Mouse (Mus musculus) ES-E14 (cell line): ENCODE data around the gene Actb. TPM values are rescaled to one million over a fixed set of nuclear protein-coding genes. Genes with fewer than 3 reads are reported as not detected.

Experiments
- DNase-seq: peaks from one replicate; pipeline ENCODE4 v3.0.0-alpha.2; 2013; ENCODE audit warnings: low read depth, low spot score
- H3K27ac ChIP-seq: 2 replicates; pipeline ENCODE4 v1.5.1; 2012; ENCODE audit warnings: low read depth, mild to moderate bottlenecking, low read length, moderate library complexity, mixed read lengths; ENCODE audit not compliant: poor library complexity, insufficient read depth, severe bottlenecking
- H3K36me3 ChIP-seq: 2 replicates; pipeline ENCODE4 v1.6.1; 2012; ENCODE audit warnings: mild to moderate bottlenecking, low read length, moderate library complexity, mixed read lengths; ENCODE audit not compliant: control insufficient read depth, poor library complexity, insufficient read depth, severe bottlenecking
- H3K4me1 ChIP-seq, 2 experiments: fragments of 150-350 bp in 1 of 2; sonication (generic) in 1 of 2; 2 replicates each; pipeline ENCODE4 v1.6.1; 2012; ENCODE audit warnings: low read length in 2 of 2, mild to moderate bottlenecking in 1 of 2, mixed read lengths in 1 of 2; ENCODE audit not compliant: control insufficient read depth in 2 of 2, insufficient read depth in 2 of 2, poor library complexity in 1 of 2
- H3K4me3 ChIP-seq, 2 experiments: fragments of 150-350 bp in 1 of 2; sonication (generic) in 1 of 2; 2 replicates each; pipeline ENCODE4 v1.5.1; 2012; ENCODE audit warnings: low read length in 2 of 2, low read depth in 1 of 2, mild to moderate bottlenecking in 1 of 2, mixed read lengths in 1 of 2; ENCODE audit not compliant: insufficient read depth in 1 of 2, poor library complexity in 1 of 2, severe bottlenecking in 1 of 2
- H3K9ac ChIP-seq: 2 replicates; pipeline ENCODE4 v1.6.1; 2012; ENCODE audit warnings: low read depth, mild to moderate bottlenecking, low read length, mixed read lengths; ENCODE audit not compliant: poor library complexity, insufficient read depth, severe bottlenecking
- H3K9me3 ChIP-seq: fragments of 150-350 bp; sonication (generic); 2 replicates; pipeline ENCODE4 v1.6.1; 2012; ENCODE audit warnings: low read depth, mild to moderate bottlenecking, low read length; ENCODE audit not compliant: control insufficient read depth, insufficient read depth
- CHD2 ChIP-seq: IDR thresholded peaks from 2 replicates; pipeline ENCODE4 v1.6.1; 2014; ENCODE audit warnings: mild to moderate bottlenecking, low read depth, low read length, inconsistent platforms
- HCFC1 ChIP-seq: IDR thresholded peaks from 2 replicates; pipeline ENCODE4 v1.6.1; 2012; ENCODE audit warnings: low read length, inconsistent platforms, borderline replicate concordance; ENCODE audit not compliant: insufficient read depth
- MAFK ChIP-seq: IDR thresholded peaks from 2 replicates; pipeline ENCODE4 v1.6.1; 2014; ENCODE audit warnings: mild to moderate bottlenecking, low read depth, low read length, inconsistent platforms; ENCODE audit not compliant: insufficient read depth
- ZC3H11A ChIP-seq: IDR thresholded peaks from 2 replicates; pipeline ENCODE4 v1.6.1; 2012; ENCODE audit warnings: low read depth, mild to moderate bottlenecking, inconsistent platforms, low read length, borderline replicate concordance
- ZNF384 ChIP-seq: IDR thresholded peaks from 2 replicates; pipeline ENCODE4 v1.6.1; 2012; ENCODE audit warnings: low read depth, low read length, inconsistent platforms
- in situ Hi-C, 2 experiments: fragments of 600-800 bp; cut with MboI; formaldehyde crosslinking; loops; one replicate each; pipeline ENCODE4 v1.15.1; 2025; ENCODE audit warnings: low sequenced_read_pairs in 2 of 2, inconsistent platforms in 1 of 2; ENCODE audit not compliant: unreplicated experiment in 2 of 2
- total RNA-seq: library from RNA; depleted of rRNA; stranded (reverse); fragments of 300-350 nt; gene quantifications from 2 replicates; pipeline ENCODE4 v1.2.3, GENCODE M21; 2012

Gene Actb
- total RNA-seq, 1 experiment, result 4,692 TPM

- TF ChIP-seq ZNF384 (no peak), MAFK (peak; percentile 48), CHD2 (peak; percentile 4; the same call in 1 of the 2 replicates)
- H3K4me1 ChIP-seq, result peaks cover 0 to 10% of the 10 kb centered on the region in 2 experiments; a peak in 1 of 4 replicates
- no peak for DNase-seq
- no peak overlapping the region for H3K27ac ChIP-seq
- H3K9ac ChIP-seq, result no peak overlapping the region
- in situ Hi-C loops, result no loop called here
- H3K4me3 ChIP-seq, result no peak overlapping the region
- H3K9me3 ChIP-seq, result no peaks in the 10 kb centered on the region
- H3K36me3 ChIP-seq, result peaks cover 27% of the 10 kb centered on the region
These were observed 7.4 kb downstream of the Actb start for GRCm38 (mm10) chr5:142899057-142899601.

- H3K36me3 ChIP-seq, result peaks cover 21% of the 10 kb centered on the region
- no peak overlapping the region for H3K4me3 ChIP-seq
- H3K9me3 ChIP-seq, result no peaks in the 10 kb centered on the region
- H3K9ac ChIP-seq, result no peak overlapping the region
- in situ Hi-C loops, result no loop called here
- no peak overlapping the region for H3K27ac ChIP-seq
- TF ChIP-seq CHD2 (no peak), ZC3H11A (no peak), HCFC1 (no peak), MAFK (no peak), ZNF384 (no peak)
- DNase-seq, result no peak
- peaks cover 0 to 6% of the 10 kb centered on the region in 2 experiments; a peak in 1 of 4 replicates for H3K4me1 ChIP-seq
These were observed 8.2 kb downstream of the Actb start for GRCm38 (mm10) chr5:142898316-142898715.

- in situ Hi-C loops, result no loop called here
- Histone ChIP-seq H3K9ac (no peak overlapping the region), H3K27ac (no peak overlapping the region), H3K36me3 (peaks cover 16% of the 10 kb centered on the region), H3K4me1 (peaks cover 0 to 4% of the 10 kb centered on the region in 2 experiments; a peak in 1 of 4 replicates), H3K4me3 (no peak overlapping the region), H3K9me3 (no peaks in the 10 kb centered on the region)
- no peak for DNase-seq
- TF ChIP-seq ZC3H11A (no peak), ZNF384 (no peak), MAFK (no peak), HCFC1 (no peak), CHD2 (no peak)
These were observed 8.8 kb downstream of the Actb start for GRCm38 (mm10) chr5:142897568-142898248.

- no peak for DNase-seq
- peaks cover 8% of the 10 kb centered on the region; the same call in 1 of the 2 replicates for H3K36me3 ChIP-seq
- H3K9ac ChIP-seq, result no peak overlapping the region
- in situ Hi-C loops, result no loop called here
- H3K27ac ChIP-seq, result no peak overlapping the region
- no peak overlapping the region for H3K4me3 ChIP-seq
- no peak; the same call in 1 of the 2 replicates for TF ChIP-seq CHD2
- TF ChIP-seq ZNF384, result no peak
- no peak for TF ChIP-seq ZC3H11A
- TF ChIP-seq HCFC1, result no peak
- TF ChIP-seq MAFK, result no peak
- peaks cover 0 to 4% of the 10 kb centered on the region in 2 experiments; a peak in 1 of 4 replicates for H3K4me1 ChIP-seq
- H3K9me3 ChIP-seq, result no peaks in the 10 kb centered on the region
These were observed 9.8 kb downstream of the Actb start for GRCm38 (mm10) chr5:142896713-142897112.
